Mouse (Mus musculus): ENCODE data around the gene H2-M3.

- TF ChIP-seq CTCF (IDR thresholded peaks at IDR 0.05; ENCODE audit: low read depth) (no peak), EP300 (optimal IDR thresholded peaks at IDR 0.05) (no peak)
These were observed 6.6 kb downstream of the H2-M3 start for GRCm38 (mm10) chr17:37276573-37276972.
